Mouse (Mus musculus) lung, adult 2 months (tissue): ENCODE measurements around the gene AC134908.4.

ENCODE experiments used
- CTCF ChIP-seq: fragments of 200-500 bp; IDR thresholded peaks from 2 replicates; pipeline ENCODE4 v1.5.1; 2011; ENCODE audit warnings: mild to moderate bottlenecking, low read length, control low read depth; ENCODE audit not compliant: insufficient read depth
- POLR2A ChIP-seq: fragments of 200-500 bp; IDR thresholded peaks from 2 replicates; pipeline ENCODE4 v1.6.1; 2011; ENCODE audit warnings: low read depth, mild to moderate bottlenecking, control low read depth, low read length, borderline replicate concordance; ENCODE audit errors: extremely low read depth

- no peak for TF ChIP-seq CTCF
- TF ChIP-seq POLR2A = no peak
Observed at GRCm38 (mm10) chr17:25817662-25818061, 22.2 kb upstream of the AC134908.4 start.
